Mouse (Mus musculus) bone marrow macrophage, adult 2 months (primary cell): Measurements from ENCODE around the gene Cyfip2.

Experiments used
- CTCF ChIP-seq: IDR thresholded peaks from 2 replicates; pipeline ENCODE4 v1.5.1; 2012; ENCODE audit warnings: low read depth, mild to moderate bottlenecking, low read length, moderate library complexity
- POLR2A ChIP-seq: IDR thresholded peaks from 2 replicates; pipeline ENCODE4 v1.6.1; 2012; ENCODE audit warnings: mild to moderate bottlenecking, low read depth, low read length, borderline replicate concordance

GRCm38 (mm10) chr11:46201636-46202546, 110.8 kb downstream of the Cyfip2 start:
- no peak for TF ChIP-seq POLR2A
- TF ChIP-seq CTCF: no peak
